Mouse (Mus musculus): ENCODE measurements around the gene Slc30a2.

The Slc30a2 gene

DNA sequence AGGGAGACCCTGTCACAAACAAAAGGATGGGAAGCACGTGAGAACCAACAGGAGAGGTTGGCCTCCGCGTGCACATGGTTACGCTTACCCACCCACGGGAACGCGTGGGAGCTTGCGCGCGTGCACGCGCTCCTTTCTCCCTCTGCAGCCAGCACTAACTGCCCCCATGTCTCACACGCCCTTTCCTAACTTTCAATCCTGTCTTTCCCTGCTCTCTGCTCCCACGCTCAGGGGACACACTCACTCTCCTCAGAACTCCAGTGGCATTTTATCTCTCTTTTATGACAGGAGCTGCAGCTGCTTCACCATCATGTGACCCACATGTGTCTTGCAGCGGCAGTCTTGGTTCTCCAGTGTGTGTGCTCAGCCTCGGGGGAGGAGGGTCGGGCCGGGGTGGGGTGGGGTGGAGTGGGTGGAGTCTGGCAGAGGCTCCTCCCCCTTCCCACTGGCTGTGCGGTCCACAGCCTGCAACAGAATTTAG, 58.2 kb downstream of the Slc30a2 start:
- peak; percentile 47 for DNase-seq (ENCODE audit: low spot score)

DNA sequence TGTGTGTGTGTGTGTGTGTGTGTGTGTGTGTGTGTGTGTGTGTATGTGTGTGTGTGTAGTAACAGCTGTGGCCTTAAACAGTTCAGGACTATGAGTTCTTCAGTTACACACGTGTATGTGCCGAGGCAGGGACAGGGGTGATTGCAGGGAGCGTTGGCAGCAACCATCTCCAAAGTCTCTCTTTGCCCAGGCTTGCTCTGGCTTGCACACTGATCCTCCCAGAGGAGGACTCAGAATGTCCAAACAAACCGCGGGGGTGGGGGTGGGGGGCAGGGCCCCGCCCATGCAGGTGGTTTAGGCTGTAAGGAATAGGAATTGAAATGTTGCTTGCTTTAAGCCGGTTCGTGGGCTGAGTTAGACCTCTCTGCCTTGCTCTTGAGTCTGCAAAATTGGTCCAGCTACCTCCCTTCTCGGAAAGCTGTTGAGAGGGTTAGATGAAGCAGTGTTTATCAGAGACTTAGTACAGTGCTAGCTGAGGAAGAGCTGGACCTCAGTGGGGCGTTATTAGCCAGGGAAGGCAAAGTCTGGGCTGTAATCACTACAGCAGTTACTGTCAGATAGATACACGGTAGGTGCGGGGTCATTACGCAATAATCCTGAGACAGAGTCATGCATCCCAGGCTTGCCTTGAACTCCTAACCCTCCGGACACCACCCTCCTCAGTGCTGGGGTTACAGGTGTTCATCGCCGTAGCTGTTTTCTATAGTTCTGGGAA, 59.0 kb downstream of the Slc30a2 start:
- DNase-seq (ENCODE audit: low spot score) = no peak

GRCm38 (mm10) chr4:134402571-134403262, 59.7 kb downstream of the Slc30a2 start:
- peak; percentile 81 for DNase-seq (ENCODE audit: low spot score)

GRCm38 (mm10) chr4:134403721-134404120, 60.7 kb downstream of the Slc30a2 start:
- DNase-seq (ENCODE audit: low spot score) = no peak
